Mouse (Mus musculus): Measurements from ENCODE around the gene Ssr1. TPM values are rescaled to one million over a fixed set of nuclear protein-coding genes. Genes with fewer than 3 reads are reported as not detected.

The Ssr1 gene
- polyA plus RNA-seq, 1 experiment from 2014 or later, result 128 TPM

DNA sequence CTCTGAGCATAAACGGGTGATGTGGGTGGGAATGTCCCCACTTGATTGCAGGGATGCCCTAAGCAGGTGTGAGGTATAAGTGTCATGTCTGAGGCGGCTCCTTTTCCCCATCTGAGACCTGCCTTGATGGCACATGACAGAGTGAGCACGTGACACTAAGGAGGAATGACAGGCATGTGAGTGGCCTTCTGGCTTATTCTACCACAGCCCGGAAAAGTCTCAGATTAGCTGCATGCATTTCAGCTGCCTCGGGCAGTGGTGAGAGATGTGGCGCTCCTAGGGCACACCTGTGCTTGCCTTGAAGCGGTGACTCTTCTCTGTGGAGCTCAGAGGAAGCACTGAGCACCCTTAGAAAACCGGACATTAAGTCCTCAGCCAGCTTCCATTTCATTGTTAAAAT lies 48.6 kb downstream of the Ssr1 start:
- Histone ChIP-seq H3K4me1 (replicated peaks) (peaks cover 3% of the 10 kb centered on the region; the same call in 1 of the 2 replicates), H3K4me3 (replicated peaks) (no peak overlapping the region), H3K9me3 (no peaks in the 10 kb centered on the region), H3K27me3 (no peaks in the 10 kb centered on the region), H3K4me2 (no peak overlapping the region), H3K9ac (replicated peaks) (no peak overlapping the region), H3K36me3 (peaks cover 40% of the 10 kb centered on the region), H3K27ac (no peak overlapping the region)
- ATAC-seq (ENCODE audit: insufficient number of reproducible peaks, insufficient read depth, low FRiP score, low TSS enrichment, low read depth), result no peak
- 76% methylated on average over 8 of the region's 8 CpGs for WGBS

DNA sequence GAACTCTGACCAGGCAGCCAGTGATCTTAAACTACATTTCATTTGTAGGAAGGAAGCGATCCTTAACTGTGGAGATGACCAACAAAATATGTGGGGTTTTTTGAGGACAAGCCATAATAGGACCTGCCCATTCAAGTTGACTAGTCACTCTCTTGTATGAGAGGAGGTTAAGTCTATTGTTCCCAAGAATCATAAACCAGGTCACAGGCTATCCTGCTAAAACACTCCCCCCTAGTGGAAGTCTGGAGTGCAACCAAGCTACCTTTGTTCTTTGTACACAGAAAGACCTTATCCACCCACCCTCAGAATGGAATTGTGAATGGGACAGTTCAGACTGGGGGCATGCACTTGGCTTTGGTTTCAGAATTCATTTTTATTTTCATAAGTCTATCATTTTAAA lies 49.7 kb downstream of the Ssr1 start:
- H3K36me3 ChIP-seq, result peaks cover 29% of the 10 kb centered on the region
- WGBS, result 81% methylated on average over 1 of the region's 1 CpGs
- H3K9ac ChIP-seq (replicated peaks), result no peak overlapping the region
- H3K27ac ChIP-seq, result no peak overlapping the region
- peaks cover 3% of the 10 kb centered on the region; the same call in 1 of the 2 replicates for H3K4me1 ChIP-seq (replicated peaks)
- ATAC-seq (ENCODE audit: insufficient number of reproducible peaks, insufficient read depth, low FRiP score, low TSS enrichment, low read depth), result no peak
- no peaks in the 10 kb centered on the region for H3K9me3 ChIP-seq
- no peak overlapping the region for H3K4me3 ChIP-seq (replicated peaks)
- H3K4me2 ChIP-seq, result no peak overlapping the region
- H3K27me3 ChIP-seq, result no peaks in the 10 kb centered on the region

DNA sequence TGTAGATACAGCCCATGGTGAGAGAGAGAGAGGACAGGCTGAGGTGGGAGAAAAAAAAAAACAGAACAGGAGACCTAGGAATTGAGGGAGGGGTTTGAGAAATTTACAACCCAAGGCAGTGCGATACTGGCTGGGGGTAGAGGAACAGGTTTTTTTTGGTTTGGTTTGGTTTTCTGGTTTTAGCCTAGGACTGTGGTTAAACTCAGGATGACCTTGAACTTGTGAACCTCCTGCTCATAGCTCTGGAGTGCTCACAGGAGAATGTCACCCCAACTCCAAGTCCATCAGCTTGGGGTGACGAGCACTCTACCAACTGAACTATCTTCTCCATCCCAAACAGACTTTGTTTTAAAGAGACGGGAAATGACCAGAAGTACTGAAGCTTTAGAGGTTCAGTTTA lies 50.6 kb downstream of the Ssr1 start:
- Histone ChIP-seq H3K9me3 (no peaks in the 10 kb centered on the region), H3K36me3 (peaks cover 26% of the 10 kb centered on the region), H3K9ac (replicated peaks) (no peak overlapping the region), H3K4me1 (replicated peaks) (peaks cover 3% of the 10 kb centered on the region; the same call in 1 of the 2 replicates), H3K27me3 (no peaks in the 10 kb centered on the region), H3K4me2 (no peak overlapping the region), H3K27ac (no peak overlapping the region), H3K4me3 (replicated peaks) (no peak overlapping the region)
- no peak for ATAC-seq (ENCODE audit: insufficient number of reproducible peaks, insufficient read depth, low FRiP score, low TSS enrichment, low read depth)
- WGBS, result 76% methylated on average over 3 of the region's 3 CpGs

DNA sequence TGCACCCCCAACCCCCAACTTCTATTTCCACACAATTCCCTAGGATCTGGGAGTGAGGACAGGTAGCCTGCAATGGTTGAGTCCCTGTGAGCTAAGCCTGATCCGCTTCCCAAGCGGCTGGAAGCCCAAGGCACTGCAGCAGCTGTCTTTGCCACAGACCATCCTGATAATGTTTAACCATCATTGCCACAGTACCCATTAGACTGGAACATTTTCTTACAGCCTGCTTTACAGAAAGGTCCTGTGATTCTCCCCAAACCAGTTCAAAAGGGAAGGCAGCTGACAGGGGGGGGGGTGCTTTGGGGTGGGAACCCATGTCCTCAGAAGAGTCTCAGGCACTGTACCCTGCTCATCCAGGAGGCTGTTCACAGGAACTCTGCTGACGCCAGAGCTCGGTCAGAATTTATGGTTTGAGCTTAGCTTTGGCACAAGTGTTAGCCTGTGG lies 51.1 kb downstream of the Ssr1 start:
- no peak overlapping the region for H3K4me3 ChIP-seq (replicated peaks)
- H3K4me1 ChIP-seq (replicated peaks), result peaks cover 3% of the 10 kb centered on the region; the same call in 1 of the 2 replicates
- H3K9me3 ChIP-seq, result no peaks in the 10 kb centered on the region
- H3K36me3 ChIP-seq, result peaks cover 21% of the 10 kb centered on the region
- 54% methylated on average over 4 of the region's 4 CpGs for WGBS
- H3K9ac ChIP-seq (replicated peaks), result no peak overlapping the region
- H3K27me3 ChIP-seq, result no peaks in the 10 kb centered on the region
- H3K4me2 ChIP-seq, result no peak overlapping the region
- ATAC-seq (ENCODE audit: insufficient number of reproducible peaks, insufficient read depth, low FRiP score, low TSS enrichment, low read depth), result no peak
- 0 out of 2 replicates have a peak overlapping the region, but pooled peaks have one; percentile 3 for H3K27ac ChIP-seq

DNA sequence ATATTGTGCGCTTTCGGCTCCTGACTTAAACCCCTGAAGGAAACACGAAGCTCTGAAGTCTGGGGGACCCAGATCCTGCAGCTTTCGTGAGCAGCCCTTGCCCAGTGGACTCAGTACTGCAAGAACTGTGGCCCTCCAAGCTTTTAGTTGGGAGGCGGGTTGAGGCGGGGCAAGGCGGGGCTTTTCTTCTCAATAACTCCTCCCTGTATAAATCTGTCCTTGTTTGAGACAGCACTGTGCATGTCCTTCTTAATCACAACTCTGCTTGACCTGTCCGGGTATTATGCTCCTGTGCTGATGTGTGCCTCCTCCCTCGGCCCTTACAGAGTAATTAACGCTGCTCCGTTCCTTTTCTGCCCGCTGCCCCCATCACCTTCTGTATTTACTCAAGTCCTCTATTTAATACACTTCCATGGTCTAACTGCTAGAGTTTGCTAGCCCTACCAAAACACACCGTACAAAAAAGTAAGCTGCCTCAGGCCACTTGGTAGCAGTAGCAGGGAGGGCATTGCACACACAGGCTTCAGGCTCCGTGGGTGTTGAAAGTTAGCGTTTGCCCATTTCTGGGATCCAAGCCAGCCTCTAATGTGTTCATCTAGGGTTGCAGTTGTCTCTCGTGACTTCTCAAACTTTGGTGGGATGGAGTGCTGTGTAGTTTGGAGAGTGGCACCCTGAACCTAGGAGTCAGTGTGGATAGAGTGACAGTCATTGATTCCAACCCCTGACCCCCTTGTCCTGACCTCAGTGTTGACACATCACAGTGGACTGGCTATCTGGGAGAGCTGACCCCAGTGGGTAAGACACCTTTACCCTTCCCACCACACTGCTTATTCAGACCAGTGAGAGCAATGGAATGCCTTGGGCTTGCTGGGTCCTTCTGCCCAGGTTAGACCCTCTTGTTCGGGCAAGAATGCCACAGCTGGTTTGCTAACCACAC lies 51.8 kb downstream of the Ssr1 start:
- WGBS, result 79% methylated on average over 17 of the region's 17 CpGs
- H3K9me3 ChIP-seq, result no peaks in the 10 kb centered on the region
- H3K27ac ChIP-seq, result no peak overlapping the region
- no peaks in the 10 kb centered on the region for H3K27me3 ChIP-seq
- no peak overlapping the region for H3K9ac ChIP-seq (replicated peaks)
- peaks cover 16% of the 10 kb centered on the region for H3K36me3 ChIP-seq
- H3K4me2 ChIP-seq, result no peak overlapping the region
- no peak overlapping the region for H3K4me3 ChIP-seq (replicated peaks)
- no peak; the same call in 1 of the 2 replicates for ATAC-seq (ENCODE audit: insufficient number of reproducible peaks, insufficient read depth, low FRiP score, low TSS enrichment, low read depth)
- peaks cover 3% of the 10 kb centered on the region; the same call in 1 of the 2 replicates for H3K4me1 ChIP-seq (replicated peaks)

DNA sequence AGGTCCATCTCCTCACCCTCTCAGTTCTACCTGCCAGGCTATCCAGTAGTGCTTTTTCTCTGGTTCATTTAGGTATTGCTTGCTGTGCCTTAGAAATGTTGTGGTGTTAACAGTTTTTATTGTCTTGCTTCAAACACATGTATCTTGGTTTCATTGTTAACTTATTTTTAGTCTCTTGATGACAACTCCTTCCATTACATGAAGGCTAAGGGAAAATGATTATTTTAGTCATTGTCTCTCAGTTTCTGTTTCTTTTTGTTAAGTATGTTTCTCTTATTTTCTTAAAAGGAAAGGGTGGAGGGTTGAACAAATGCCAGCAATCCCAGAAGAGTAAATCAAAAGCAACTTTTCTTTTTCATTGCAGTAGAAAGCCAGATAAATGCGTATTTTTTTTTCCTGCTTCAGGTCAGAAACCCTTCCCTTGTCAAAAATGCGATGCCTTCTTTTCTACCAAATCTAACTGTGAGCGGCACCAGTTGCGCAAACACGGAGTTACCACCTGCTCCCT lies 52.8 kb downstream of the Ssr1 start:
- H3K27ac ChIP-seq, result no peak overlapping the region
- no peaks in the 10 kb centered on the region for H3K27me3 ChIP-seq
- 83% methylated on average over 5 of the region's 5 CpGs for WGBS

DNA sequence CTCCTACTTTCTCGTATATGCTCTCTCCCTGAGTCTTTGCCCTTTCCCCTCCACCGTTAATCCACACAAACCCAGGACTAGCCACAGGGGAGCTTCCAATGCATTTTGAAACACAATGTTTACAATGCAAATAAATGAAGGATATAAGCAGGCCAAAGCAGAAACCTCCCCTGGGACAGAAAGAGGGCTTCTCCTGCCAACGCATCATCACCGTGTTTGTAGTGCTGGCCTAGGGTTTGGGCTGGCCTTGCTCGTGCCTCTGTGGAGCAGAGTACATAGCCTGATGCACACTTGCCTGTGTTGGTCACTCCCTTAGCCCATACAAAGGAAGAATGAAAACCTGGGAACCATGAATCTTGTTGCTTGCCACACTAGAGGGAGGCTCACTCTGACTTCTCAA lies 53.4 kb downstream of the Ssr1 start:
- WGBS, result 83% methylated on average over 5 of the region's 5 CpGs
- no peak overlapping the region for H3K9ac ChIP-seq (replicated peaks)
- H3K9me3 ChIP-seq, result no peaks in the 10 kb centered on the region
- peaks cover 28% of the 10 kb centered on the region for H3K36me3 ChIP-seq
- no peak overlapping the region for H3K4me3 ChIP-seq (replicated peaks)
- H3K27me3 ChIP-seq, result no peaks in the 10 kb centered on the region
- no peak overlapping the region for H3K4me2 ChIP-seq
- no peak for ATAC-seq (ENCODE audit: insufficient number of reproducible peaks, insufficient read depth, low FRiP score, low TSS enrichment, low read depth)
- H3K27ac ChIP-seq, result no peak overlapping the region
- peaks cover 3% of the 10 kb centered on the region; the same call in 1 of the 2 replicates for H3K4me1 ChIP-seq (replicated peaks)

More for the DNA sequence above, 52.8 kb downstream of the Ssr1 start:
- Histone ChIP-seq H3K36me3 (peaks cover 23% of the 10 kb centered on the region), H3K4me3 (replicated peaks) (no peak overlapping the region), H3K4me1 (replicated peaks) (peaks cover 3% of the 10 kb centered on the region; the same call in 1 of the 2 replicates), H3K4me2 (no peak overlapping the region), H3K9me3 (no peaks in the 10 kb centered on the region), H3K9ac (replicated peaks) (no peak overlapping the region)
- no peak for ATAC-seq (ENCODE audit: insufficient number of reproducible peaks, insufficient read depth, low FRiP score, low TSS enrichment, low read depth)

DNA sequence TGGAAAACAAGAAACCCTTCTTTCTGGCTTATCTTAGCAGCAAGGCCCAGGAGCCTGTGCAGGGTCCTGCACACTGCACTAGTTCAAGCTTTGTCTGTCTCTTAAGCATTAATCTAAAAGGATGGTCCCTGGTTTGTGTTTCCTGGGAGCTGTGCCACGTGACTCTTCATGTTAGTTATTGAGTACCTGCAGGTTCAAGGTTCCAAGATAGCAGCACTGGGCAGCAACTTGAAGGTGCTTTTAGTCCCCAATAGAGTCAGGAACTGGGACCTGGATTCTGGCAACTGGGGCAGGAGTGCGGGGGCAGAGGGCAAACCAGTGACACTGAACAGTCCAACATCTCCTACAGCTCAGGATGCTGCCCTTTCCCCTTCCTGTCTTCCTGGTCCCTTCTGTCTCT lies 53.9 kb downstream of the Ssr1 start:
- no peaks in the 10 kb centered on the region for H3K27me3 ChIP-seq
- H3K27ac ChIP-seq, result no peak overlapping the region
- no peaks in the 10 kb centered on the region for H3K9me3 ChIP-seq
- H3K4me3 ChIP-seq (replicated peaks), result no peak overlapping the region
- H3K9ac ChIP-seq (replicated peaks), result no peak overlapping the region
- peaks cover 3% of the 10 kb centered on the region; the same call in 1 of the 2 replicates for H3K4me1 ChIP-seq (replicated peaks)
- no peak for ATAC-seq (ENCODE audit: insufficient number of reproducible peaks, insufficient read depth, low FRiP score, low TSS enrichment, low read depth)
- H3K4me2 ChIP-seq, result no peak overlapping the region
- peaks cover 32% of the 10 kb centered on the region for H3K36me3 ChIP-seq
- WGBS, result 89% methylated on average over 2 of the region's 2 CpGs

DNA sequence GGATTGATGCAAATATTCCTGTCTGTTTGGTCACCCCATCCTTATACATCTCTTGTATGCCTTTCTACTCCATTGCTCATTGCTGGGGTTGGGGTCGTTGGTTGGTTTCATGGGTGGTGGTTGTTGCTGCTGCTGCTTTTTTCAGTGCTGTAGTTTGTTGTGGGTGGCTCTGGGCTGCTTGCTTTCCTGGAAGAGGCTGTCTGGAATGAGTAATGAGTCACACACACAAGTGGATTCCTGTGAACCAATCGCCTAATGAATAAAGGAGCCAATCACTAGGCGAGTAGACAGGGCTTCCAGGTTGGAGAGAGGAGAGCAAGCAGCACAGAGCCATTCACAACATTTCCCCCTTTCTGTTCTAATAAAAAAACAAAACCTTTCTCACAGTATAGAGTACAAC lies 57.7 kb downstream of the Ssr1 start:
- ATAC-seq (ENCODE audit: insufficient number of reproducible peaks, insufficient read depth, low FRiP score, low TSS enrichment, low read depth), result no peak
- H3K4me2 ChIP-seq, result no peak overlapping the region
- 0 out of 2 replicates have a peak, but pooled peaks cover 3% of the 10 kb centered on the region for H3K4me1 ChIP-seq (replicated peaks)
- H3K27me3 ChIP-seq, result no peaks in the 10 kb centered on the region
- no peak overlapping the region for H3K27ac ChIP-seq
- 95% methylated on average over 3 of the region's 3 CpGs for WGBS
- H3K9ac ChIP-seq (replicated peaks), result no peak overlapping the region
- no peak overlapping the region for H3K4me3 ChIP-seq (replicated peaks)
- no peaks in the 10 kb centered on the region for H3K9me3 ChIP-seq
- peaks cover 61% of the 10 kb centered on the region for H3K36me3 ChIP-seq

DNA sequence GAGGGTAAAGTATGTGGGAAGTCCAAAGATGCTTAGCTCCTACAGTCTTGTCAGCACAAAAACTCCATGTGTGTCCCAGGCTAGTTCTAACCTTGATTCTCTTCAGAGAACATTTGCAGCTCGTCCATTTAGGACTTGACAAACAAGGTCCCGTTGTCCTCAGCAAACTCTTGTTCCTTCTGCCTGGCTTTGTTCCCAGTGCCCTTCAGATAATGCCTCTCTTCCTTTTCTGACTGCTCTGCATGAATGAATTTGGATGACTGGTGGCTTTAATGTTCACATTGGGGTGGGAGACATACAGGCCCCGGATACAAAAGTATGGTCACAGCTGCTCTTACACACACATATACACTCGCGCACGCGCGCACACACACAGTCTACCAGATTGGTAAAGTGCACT lies 59.1 kb downstream of the Ssr1 start:
- WGBS, result 94% methylated on average over 8 of the region's 8 CpGs
- Histone ChIP-seq H3K4me2 (no peak overlapping the region), H3K4me1 (replicated peaks) (no peaks in the 10 kb centered on the region), H3K27ac (no peak overlapping the region), H3K36me3 (peaks cover 73% of the 10 kb centered on the region), H3K9ac (replicated peaks) (no peak overlapping the region), H3K9me3 (no peaks in the 10 kb centered on the region), H3K27me3 (no peaks in the 10 kb centered on the region), H3K4me3 (replicated peaks) (no peak overlapping the region)
- ATAC-seq (ENCODE audit: insufficient number of reproducible peaks, insufficient read depth, low FRiP score, low TSS enrichment, low read depth), result no peak

DNA sequence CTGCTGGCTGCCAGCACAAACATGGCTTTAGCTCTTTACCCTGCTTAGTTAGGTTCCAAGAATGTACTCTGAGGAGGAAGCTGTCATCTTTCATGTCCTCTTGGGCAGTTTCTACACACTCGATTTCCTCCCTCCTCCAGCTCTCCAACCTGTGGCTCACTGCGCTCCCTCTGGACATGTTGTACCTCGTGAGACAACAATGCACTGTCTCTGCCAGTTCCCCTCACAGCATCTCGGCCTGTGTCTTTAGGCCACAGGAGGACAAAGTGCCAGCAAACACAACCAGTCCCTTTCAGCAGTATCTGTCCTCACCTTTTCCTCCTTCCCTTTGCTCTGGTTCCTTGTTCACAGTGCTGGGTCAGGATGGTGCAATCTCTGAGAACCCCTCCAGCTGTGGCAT lies 59.9 kb downstream of the Ssr1 start:
- ATAC-seq (ENCODE audit: insufficient number of reproducible peaks, insufficient read depth, low FRiP score, low TSS enrichment, low read depth), result no peak
- H3K27ac ChIP-seq, result no peak overlapping the region
- H3K27me3 ChIP-seq, result no peaks in the 10 kb centered on the region
- 91% methylated on average over 4 of the region's 4 CpGs for WGBS
- H3K9me3 ChIP-seq, result no peaks in the 10 kb centered on the region
- H3K4me3 ChIP-seq (replicated peaks), result no peak overlapping the region
- no peak overlapping the region for H3K4me2 ChIP-seq
- no peaks in the 10 kb centered on the region for H3K4me1 ChIP-seq (replicated peaks)
- no peak overlapping the region for H3K9ac ChIP-seq (replicated peaks)
- H3K36me3 ChIP-seq, result peaks cover 81% of the 10 kb centered on the region
